Mouse (Mus musculus) spleen, embryonic (tissue): ENCODE data around the gene Tceanc2.

Experiments
- CTCF ChIA-PET: fragments of 350-600 bp; sonication (Branson Sonifier 250); formaldehyde crosslinking; loops from one replicate; lab custom pipeline; 2022; lab: Charles Lee

The Tceanc2 gene

GRCm38 (mm10) chr4:107178830-107179490 lies at the start of gene Tceanc2:
TSS of gene Tceanc2 (minus strand) at chr4:107179116.
- CTCF ChIA-PET = interaction anchor here (0.6 to 0.7 kb wide), 4 partner anchors 13 to 649 kb away, joined by 3 to 9 read pairs (median 4); no protein-coding TSS in a partner anchor

- CTCF ChIA-PET = no interaction called here
Measured at GRCm38 (mm10) chr4:107226313-107226712, 47.4 kb upstream of the Tceanc2 start.

GRCm38 (mm10) chr4:107223225-107224204 lies 44.6 kb upstream of the Tceanc2 start:
- CTCF ChIA-PET = interaction anchor here (0.7 kb wide), 1 partner anchor 1815 kb away, joined by 3 read pairs; no protein-coding TSS in a partner anchor

GRCm38 (mm10) chr4:107221524-107221923 lies 42.6 kb upstream of the Tceanc2 start:
- CTCF ChIA-PET = no interaction called here

- CTCF ChIA-PET = no interaction called here
Measured at GRCm38 (mm10) chr4:107217574-107217973, 38.7 kb upstream of the Tceanc2 start.

GRCm38 (mm10) chr4:107213279-107214011 lies 34.5 kb upstream of the Tceanc2 start:
- CTCF ChIA-PET = no interaction called here

- CTCF ChIA-PET = no interaction called here
Measured at GRCm38 (mm10) chr4:107211936-107212335, 33.0 kb upstream of the Tceanc2 start.

GRCm38 (mm10) chr4:107211465-107211864 lies 32.5 kb upstream of the Tceanc2 start:
- CTCF ChIA-PET = no interaction called here

- CTCF ChIA-PET = no interaction called here
Measured at GRCm38 (mm10) chr4:107210483-107211097, 31.7 kb upstream of the Tceanc2 start.

- CTCF ChIA-PET = interaction anchor here (0.6 kb wide), 1 partner anchor 16 kb away, joined by 3 read pairs; no protein-coding TSS in a partner anchor
Measured at GRCm38 (mm10) chr4:107208880-107209279, 30.0 kb upstream of the Tceanc2 start, which contains the start of gene Ldlrad1. TSS of gene Ldlrad1 (plus strand) at chr4:107209180.

- CTCF ChIA-PET = no interaction called here
Measured at GRCm38 (mm10) chr4:107207016-107207415, 28.1 kb upstream of the Tceanc2 start.

GRCm38 (mm10) chr4:107203001-107203400 lies 24.1 kb upstream of the Tceanc2 start:
- CTCF ChIA-PET = no interaction called here

- CTCF ChIA-PET = no interaction called here
Measured at GRCm38 (mm10) chr4:107201779-107202178, 22.9 kb upstream of the Tceanc2 start.

GRCm38 (mm10) chr4:107198072-107198471 lies 19.2 kb upstream of the Tceanc2 start:
- CTCF ChIA-PET = no interaction called here

GRCm38 (mm10) chr4:107196454-107196853 lies 17.5 kb upstream of the Tceanc2 start:
- CTCF ChIA-PET = no interaction called here

- CTCF ChIA-PET = no interaction called here
Measured at GRCm38 (mm10) chr4:107193841-107194240, 14.9 kb upstream of the Tceanc2 start.

GRCm38 (mm10) chr4:107185703-107186102 lies 6.8 kb upstream of the Tceanc2 start:
- CTCF ChIA-PET = interaction anchor here (0.6 kb wide), 1 partner anchor 22 kb away, joined by 3 read pairs; no protein-coding TSS in a partner anchor

- CTCF ChIA-PET = no interaction called here
Measured at GRCm38 (mm10) chr4:107183203-107183602, 4.3 kb upstream of the Tceanc2 start.

- CTCF ChIA-PET = no interaction called here
Measured at GRCm38 (mm10) chr4:107182796-107183195, 3.9 kb upstream of the Tceanc2 start.

- CTCF ChIA-PET = no interaction called here
Measured at GRCm38 (mm10) chr4:107181866-107182265, 3.0 kb upstream of the Tceanc2 start.

GRCm38 (mm10) chr4:107180746-107181145 lies 1.8 kb upstream of the Tceanc2 start:
- CTCF ChIA-PET = interaction anchor here (0.7 kb wide), 1 partner anchor 267 kb away, joined by 3 read pairs; no protein-coding TSS in a partner anchor
